Mouse (Mus musculus) myocyte (in vitro differentiated cells): ENCODE data around the gene Rnf220.

Experiments
- MAX ChIP-seq: IDR thresholded peaks from one replicate; pipeline ENCODE4 v1.6.1; 2011; ENCODE audit warnings: low read depth, mild to moderate bottlenecking, control low read depth
- MYOG ChIP-seq, 3 experiments: IDR thresholded peaks; one replicate each; pipeline ENCODE4 v1.6.1; 2011; ENCODE audit warnings: control low read depth in 2 of 3, low read depth in 2 of 3, mild to moderate bottlenecking in 2 of 3; ENCODE audit not compliant: insufficient read length in 2 of 3, control insufficient read depth in 1 of 3, insufficient read depth in 1 of 3
- POLR2A ChIP-seq: IDR thresholded peaks from one replicate; pipeline ENCODE4 v1.6.1; 2011; ENCODE audit warnings: low read depth, mild to moderate bottlenecking, control low read depth, moderate library complexity; ENCODE audit not compliant: insufficient read length
- POLR2AphosphoS2 ChIP-seq: IDR thresholded peaks from one replicate; pipeline ENCODE4 v1.6.1; 2011; ENCODE audit warnings: low read depth, control low read depth; ENCODE audit not compliant: insufficient read length

DNA sequence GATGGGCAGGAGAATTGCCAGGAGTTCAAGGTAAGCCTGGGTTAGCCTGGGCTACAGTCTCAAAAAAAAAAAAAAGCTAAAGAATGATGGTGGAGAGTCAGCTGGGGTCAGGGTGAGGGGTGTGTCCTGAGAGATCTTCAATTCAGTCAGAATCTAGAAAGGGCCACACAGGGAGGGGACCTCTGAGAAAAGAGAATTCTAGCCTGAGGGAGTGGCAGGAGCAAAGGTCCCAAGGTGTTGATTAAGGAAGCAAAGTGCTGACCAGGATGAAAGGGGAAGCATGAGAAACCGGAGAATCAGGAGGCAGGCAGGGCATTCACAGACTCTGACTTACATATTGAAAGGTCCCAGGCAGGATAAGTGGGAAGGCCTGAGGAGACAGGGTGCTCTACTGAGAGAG is 80.0 kb downstream of the Rnf220 start:
- no peak for TF ChIP-seq POLR2AphosphoS2
- TF ChIP-seq MAX, result no peak
- TF ChIP-seq POLR2A, result no peak
- no peak for TF ChIP-seq MYOG (IDR thresholded peaks at IDR 0.05; ENCODE audit: control insufficient read depth in 1 of 3, insufficient read depth in 1 of 3, insufficient read length in 2 of 3, low read depth in 2 of 3)
